22 mouse cellular contexts compared by ENCODE assay signal in the genomic region with DNA sequence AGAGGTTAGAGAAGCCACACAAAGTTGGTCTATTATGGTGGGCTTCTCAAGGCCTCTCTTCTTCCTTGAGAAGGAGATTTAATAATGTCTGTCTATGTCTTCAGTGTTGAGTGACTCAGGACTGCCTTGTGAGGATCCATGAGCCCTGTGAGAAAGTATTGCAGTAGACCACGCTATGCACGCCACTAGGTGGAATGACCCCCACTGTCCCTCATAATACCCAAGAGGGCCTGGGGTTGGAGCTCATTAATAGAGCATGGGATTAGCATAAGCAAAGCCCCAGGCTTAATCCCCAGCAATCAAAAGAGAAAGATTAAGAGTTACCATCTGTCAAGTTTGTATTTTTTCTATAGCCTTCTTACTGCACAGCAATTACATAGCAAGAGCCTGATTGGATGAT.
DNase-seq lines count a peak whose midpoint lies in the region; ATAC-seq and TF ChIP-seq lines count a peak whose summit lies in the region.
"Had no signal": no experiment of that assay in that cellular context is flagged by ENCODE, and none has a peak within 500 bp of the region (broad histone marks: within the 10 kb centered on the region; RNA-seq: fewer than 3 reads in every experiment).

No protein-coding gene starts in this region.

- 33% methylated on average over 2 of the region's 2 CpGs for WGBS in midbrain, embryonic 10.5 days
- WGBS in midbrain, postnatal 0 days = 27% methylated on average over 2 of the region's 2 CpGs
- 14% methylated on average over 2 of the region's 2 CpGs for WGBS in midbrain, embryonic 13.5 days

- H3K27ac ChIP-seq in midbrain, embryonic 10.5 days (replicated peaks) = peak overlapping the region; percentile 57; the same call in 1 of the 2 replicates
- no peak overlapping the region for H3K27ac ChIP-seq in midbrain, postnatal 0 days (ENCODE audit: low read depth, low read length)
- H3K27ac ChIP-seq in midbrain, embryonic 13.5 days = no peak overlapping the region
- H3K27ac ChIP-seq: forebrain, embryonic 10.5 days; forebrain, embryonic 13.5 days; heart, embryonic 13.5 days; hindbrain, embryonic 12.5 days had no signal

- no peaks in the 10 kb centered on the region for H3K36me3 ChIP-seq in midbrain, embryonic 10.5 days
- H3K36me3 ChIP-seq in midbrain, postnatal 0 days (ENCODE audit: insufficient read depth, low read length) = no peaks in the 10 kb centered on the region
- no peaks in the 10 kb centered on the region for H3K36me3 ChIP-seq in midbrain, embryonic 13.5 days
- H3K36me3 ChIP-seq: forebrain, embryonic 10.5 days; heart, embryonic 13.5 days; hindbrain, embryonic 12.5 days had no signal

- H3K4me1 ChIP-seq in midbrain, embryonic 10.5 days = peaks cover 9% of the 10 kb centered on the region
- no peaks in the 10 kb centered on the region for H3K4me1 ChIP-seq in midbrain, postnatal 0 days (ENCODE audit: insufficient read depth, low read length)
- H3K4me1 ChIP-seq in midbrain, embryonic 13.5 days (replicated peaks) = peaks cover 12% of the 10 kb centered on the region; the same call in 1 of the 2 replicates
- H3K4me1 ChIP-seq: hindbrain, embryonic 12.5 days had no signal

- ATAC-seq in midbrain, postnatal 0 days (ENCODE audit: low FRiP score) = no peak
- ATAC-seq in midbrain, embryonic 13.5 days = peak; percentile 79
- no peak for ATAC-seq in cerebellum, adult (ENCODE audit: insufficient number of reproducible peaks, low FRiP score, low TSS enrichment)
- ATAC-seq: CD4-positive, CD25-positive, alpha-beta regulatory T cell, adult 4 months; forebrain, embryonic 13.5 days; forebrain, embryonic 16.5 days; hindbrain, embryonic 16.5 days had no signal

- no peaks in the 10 kb centered on the region for H3K27me3 ChIP-seq in midbrain, embryonic 10.5 days (ENCODE audit: low read depth, poor library complexity, severe bottlenecking)
- no peaks in the 10 kb centered on the region for H3K27me3 ChIP-seq in midbrain, postnatal 0 days (ENCODE audit: insufficient read depth, low read length)
- no peaks in the 10 kb centered on the region for H3K27me3 ChIP-seq in midbrain, embryonic 13.5 days
- H3K27me3 ChIP-seq: forebrain, embryonic 13.5 days; heart, embryonic 13.5 days; hindbrain, embryonic 12.5 days had no signal

- no peak overlapping the region for H3K4me2 ChIP-seq in midbrain, postnatal 0 days (ENCODE audit: low read depth, low read length, poor library complexity, severe bottlenecking)
- no peak overlapping the region for H3K4me2 ChIP-seq in midbrain, embryonic 13.5 days (replicated peaks)
- H3K4me2 ChIP-seq: forebrain, embryonic 13.5 days; heart, embryonic 13.5 days; hindbrain, embryonic 12.5 days had no signal

- H3K9ac ChIP-seq in midbrain, postnatal 0 days (replicated peaks; ENCODE audit: low read length, poor library complexity, severe bottlenecking) = no peak overlapping the region
- H3K9ac ChIP-seq in midbrain, embryonic 13.5 days (replicated peaks) = no peak overlapping the region
- H3K9ac ChIP-seq: forebrain, embryonic 13.5 days; heart, embryonic 13.5 days; hindbrain, embryonic 12.5 days had no signal

- TF ChIP-seq CTCF in midbrain, postnatal 0 days (IDR thresholded peaks at IDR 0.05) = no peak
- no peak for TF ChIP-seq CTCF in brain, embryonic 14.5 days (IDR thresholded peaks at IDR 0.05; ENCODE audit: borderline replicate concordance, extremely low read depth, insufficient read depth, insufficient read length)

- H3K9me3 ChIP-seq in midbrain, embryonic 10.5 days (replicated peaks) = no peaks in the 10 kb centered on the region
- H3K9me3 ChIP-seq in midbrain, postnatal 0 days (ENCODE audit: low read length) = no peaks in the 10 kb centered on the region
- no peaks in the 10 kb centered on the region for H3K9me3 ChIP-seq in midbrain, embryonic 13.5 days
- H3K9me3 ChIP-seq: forebrain, embryonic 10.5 days; forebrain, embryonic 13.5 days; heart, embryonic 13.5 days; hindbrain, embryonic 12.5 days had no signal

- TF ChIP-seq POLR2A in brain, embryonic 14.5 days (IDR thresholded peaks at IDR 0.05; ENCODE audit: borderline replicate concordance, extremely low read depth, insufficient read depth, insufficient read length, poor library complexity, severe bottlenecking) = no peak

- no peak overlapping the region for H3K4me3 ChIP-seq in midbrain, embryonic 10.5 days
- H3K4me3 ChIP-seq in midbrain, postnatal 0 days (ENCODE audit: low read depth, low read length) = no peak overlapping the region
- no peak overlapping the region for H3K4me3 ChIP-seq in midbrain, embryonic 13.5 days (replicated peaks)
- H3K4me3 ChIP-seq: forebrain, embryonic 10.5 days; forebrain, embryonic 13.5 days; heart, embryonic 13.5 days; hindbrain, embryonic 12.5 days had no signal

- DNase-seq in midbrain, embryonic 10.5 days (ENCODE audit: low spot score) = no peak
- DNase-seq in midbrain, postnatal 0 days (ENCODE audit: low spot score) = no peak
- DNase-seq in brain, embryonic 14.5 days (ENCODE audit: low read depth) = peak; percentile 48
- peak; percentile 85 for DNase-seq in retina, postnatal 1 day
- no peak for DNase-seq in layer of hippocampus, adult 9-11 months
- DNase-seq: adrenal gland, adult 2 months; adrenal gland, postnatal 14 days; cerebellum, adult 18-20 months; cerebellum, adult 9-10 months; cerebellum, postnatal 14 days; gastrocnemius, postnatal 10 days; gastrocnemius, postnatal 36 days; heart, postnatal 14 days had no signal

Comparison
In these comparisons a context has a peak if more than half of its experiments do, and no peak if none do; other contexts are left out.
1. DNase-seq: peak in brain, embryonic 14.5 days (single experiment) and retina, postnatal 1 day (single experiment); none in midbrain, embryonic 10.5 days (single experiment), midbrain, postnatal 0 days (single experiment) and layer of hippocampus, adult 9-11 months (single experiment).